8 mouse cellular contexts compared by ENCODE assay signal in the genomic region with DNA sequence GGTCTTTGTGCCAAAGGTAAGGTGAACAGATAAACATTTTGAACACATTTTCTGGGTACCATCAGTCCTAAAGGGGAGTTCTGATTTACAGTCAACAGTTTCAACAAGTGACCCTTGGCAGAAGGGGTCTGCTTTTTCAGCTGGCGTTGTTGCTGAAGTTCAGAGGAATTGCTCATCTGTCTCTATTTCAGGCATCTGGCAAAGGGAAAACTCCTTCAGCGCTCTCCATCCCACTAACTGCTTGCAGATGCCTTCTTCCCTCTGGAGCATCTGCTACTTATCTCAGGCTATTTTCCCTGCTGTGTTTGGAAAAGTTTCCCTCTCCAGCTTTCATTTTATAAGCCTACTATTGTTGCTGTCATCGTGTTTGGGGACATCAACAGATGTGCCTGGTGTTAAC.
DNase-seq lines count a peak whose midpoint lies in the region; ATAC-seq lines count a peak whose summit lies in the region.

No protein-coding gene starts in this region.

- no peak for DNase-seq in frontal cortex, postnatal 14 days (ENCODE audit: low spot score in 2 of 2)
- peak; percentile 5 for DNase-seq in ovary, postnatal 14 days (ENCODE audit: low spot score)
- no peak for DNase-seq in ovary, adult 18-20 months (ENCODE audit: low spot score)
- peak; percentile 12 for DNase-seq in heart, postnatal 4 days
- DNase-seq in ovary, postnatal 36 days (ENCODE audit: low spot score): no peak

- peak overlapping the region; percentile 46; the same call in 1 of the 2 replicates for H3K27ac ChIP-seq in stomach, embryonic 15.5 days

- H3K9ac ChIP-seq in stomach, embryonic 15.5 days: no peak overlapping the region

- 27% methylated on average over 3 of the region's 3 CpGs for WGBS in stomach, embryonic 15.5 days

- H3K4me1 ChIP-seq in stomach, embryonic 15.5 days: no peaks in the 10 kb centered on the region

- no peaks in the 10 kb centered on the region for H3K27me3 ChIP-seq in stomach, embryonic 15.5 days (replicated peaks)

- no peaks in the 10 kb centered on the region for H3K9me3 ChIP-seq in stomach, embryonic 15.5 days

- H3K4me3 ChIP-seq in stomach, embryonic 15.5 days (replicated peaks): no peak overlapping the region

- peak; percentile 52; the same call in 1 of the 2 replicates for ATAC-seq in frontal cortex, adult (ENCODE audit: low TSS enrichment)
- peak; percentile 39; the same call in 1 of the 2 replicates for ATAC-seq in stomach, embryonic 15.5 days (ENCODE audit: insufficient read depth, low FRiP score, low read depth)
- no peak for ATAC-seq in megakaryocyte-erythroid progenitor cell, adult 5-6 weeks (replicated peaks; ENCODE audit: low FRiP score, low TSS enrichment, poor library complexity, severe bottlenecking)

- no peaks in the 10 kb centered on the region for H3K36me3 ChIP-seq in stomach, embryonic 15.5 days

- H3K4me2 ChIP-seq in stomach, embryonic 15.5 days: no peak overlapping the region

Comparison
In these comparisons a context has a peak if more than half of its experiments do, and no peak if none do; other contexts are left out.
1. DNase-seq: peak in ovary, postnatal 14 days (single experiment) and heart, postnatal 4 days (single experiment); none in frontal cortex, postnatal 14 days (0 of 2), ovary, adult 18-20 months (single experiment) and ovary, postnatal 36 days (single experiment).